Mouse (Mus musculus) midbrain, embryonic 11.5 days (tissue): ENCODE measurements around the gene Tesk1. TPM values are rescaled to one million over a fixed set of nuclear protein-coding genes. Genes with fewer than 3 reads are reported as not detected.

Experiments
- ATAC-seq: fragments of 200-750 bp; cut with Nextera tagmentation; 2 replicates; pipeline ENCODE4 v1.8.0; 2017; ENCODE audit warnings: moderate TSS enrichment, moderate library complexity; ENCODE audit not compliant: low FRiP score
- DNase-seq: peaks from one replicate; pipeline ENCODE4 v3.0.0; 2015; ENCODE audit warnings: low spot score; ENCODE audit errors: missing footprints
- H3K27ac ChIP-seq: fragments of 300-500 bp; sonication (generic); 2 replicates; pipeline ENCODE4 v1.5.1; 2014; ENCODE audit warnings: low read depth, low read length
- H3K27me3 ChIP-seq: fragments of 300-500 bp; sonication (generic); 2 replicates; pipeline ENCODE4 v1.6.1; 2014; ENCODE audit warnings: mild to moderate bottlenecking, low read length, moderate library complexity, mixed read lengths; ENCODE audit not compliant: control insufficient read depth, insufficient read depth
- H3K36me3 ChIP-seq: fragments of 300-500 bp; sonication (generic); 2 replicates; pipeline ENCODE4 v1.6.1; 2014; ENCODE audit warnings: mild to moderate bottlenecking, low read length, moderate library complexity, mixed read lengths; ENCODE audit not compliant: control insufficient read depth, insufficient read depth
- H3K4me1 ChIP-seq: fragments of 300-500 bp; sonication (generic); 2 replicates; pipeline ENCODE4 v1.6.1; 2014; ENCODE audit warnings: low read length; ENCODE audit not compliant: control insufficient read depth, insufficient read depth
- H3K4me2 ChIP-seq: fragments of 300-500 bp; sonication (generic); 2 replicates; pipeline ENCODE4 v1.6.1; 2014; ENCODE audit warnings: mild to moderate bottlenecking, moderate library complexity
- H3K4me3 ChIP-seq: fragments of 300-500 bp; sonication (generic); 2 replicates; pipeline ENCODE4 v1.5.1; 2014; ENCODE audit warnings: low read depth, low read length
- H3K9ac ChIP-seq: fragments of 300-500 bp; sonication (generic); 2 replicates; pipeline ENCODE4 v1.6.1; 2014; ENCODE audit warnings: low read length
- H3K9me3 ChIP-seq: fragments of 300-500 bp; sonication (generic); 2 replicates; pipeline ENCODE4 v1.6.1; 2016; ENCODE audit warnings: low read length; ENCODE audit not compliant: control insufficient read depth
- WGBS: fragments of 180-500 bp; shearing (Covaris S2); extraction: QIAGEN DNeasy Blood & Tissue Kit; methylation state at CpG from one replicate; pipeline ENCODE4 v1.1.7; 2014; 5-methylcytosine and 5-hydroxymethylcytosine counted together
- polyA plus RNA-seq: library from polyadenylated mRNA; unstranded; fragments of >200 nt; fragmentation: Nextera tagmentation; extraction: Ambion mirVana; gene quantifications from 2 replicates; pipeline ENCODE4 v1.2.1, GENCODE M21; 2014

Tesk1 gene
- polyA plus RNA-seq, 1 experiment from 2014 or later = 7.3 TPM

DNA sequence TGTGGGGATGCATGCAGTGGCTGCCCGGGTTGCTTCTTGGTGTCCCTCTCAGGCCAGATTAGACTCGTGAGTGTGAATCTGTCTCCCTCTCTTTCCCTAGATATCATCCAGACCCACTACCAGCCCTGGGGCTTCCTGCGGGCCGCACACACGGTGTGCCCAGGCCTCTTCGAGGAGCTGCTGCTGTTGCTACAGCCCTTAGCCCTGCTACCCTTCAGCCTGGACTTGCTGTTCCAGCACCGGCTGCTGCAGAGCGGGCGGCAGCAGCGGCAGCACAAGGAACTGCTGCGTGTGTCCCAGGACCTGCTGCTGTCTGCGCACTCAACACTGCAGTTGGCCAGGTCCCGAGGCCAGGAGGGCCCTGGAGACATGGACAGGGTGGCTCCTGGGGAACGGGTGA, 16.5 kb upstream of the Tesk1 start:
- Histone ChIP-seq H3K4me3 (no peak overlapping the region), H3K9ac (peak overlapping the region; percentile 39), H3K27me3 (peaks cover 45% of the 10 kb centered on the region), H3K4me2 (peak overlapping the region; percentile 19), H3K4me1 (peaks cover 13% of the 10 kb centered on the region), H3K9me3 (no peaks in the 10 kb centered on the region), H3K36me3 (peaks cover 4% of the 10 kb centered on the region; the same call in 1 of the 2 replicates), H3K27ac (no peak overlapping the region)
- ATAC-seq (no peak), DNase-seq (peak; percentile 83)
- 18% methylated on average over 14 of the region's 14 CpGs for WGBS

DNA sequence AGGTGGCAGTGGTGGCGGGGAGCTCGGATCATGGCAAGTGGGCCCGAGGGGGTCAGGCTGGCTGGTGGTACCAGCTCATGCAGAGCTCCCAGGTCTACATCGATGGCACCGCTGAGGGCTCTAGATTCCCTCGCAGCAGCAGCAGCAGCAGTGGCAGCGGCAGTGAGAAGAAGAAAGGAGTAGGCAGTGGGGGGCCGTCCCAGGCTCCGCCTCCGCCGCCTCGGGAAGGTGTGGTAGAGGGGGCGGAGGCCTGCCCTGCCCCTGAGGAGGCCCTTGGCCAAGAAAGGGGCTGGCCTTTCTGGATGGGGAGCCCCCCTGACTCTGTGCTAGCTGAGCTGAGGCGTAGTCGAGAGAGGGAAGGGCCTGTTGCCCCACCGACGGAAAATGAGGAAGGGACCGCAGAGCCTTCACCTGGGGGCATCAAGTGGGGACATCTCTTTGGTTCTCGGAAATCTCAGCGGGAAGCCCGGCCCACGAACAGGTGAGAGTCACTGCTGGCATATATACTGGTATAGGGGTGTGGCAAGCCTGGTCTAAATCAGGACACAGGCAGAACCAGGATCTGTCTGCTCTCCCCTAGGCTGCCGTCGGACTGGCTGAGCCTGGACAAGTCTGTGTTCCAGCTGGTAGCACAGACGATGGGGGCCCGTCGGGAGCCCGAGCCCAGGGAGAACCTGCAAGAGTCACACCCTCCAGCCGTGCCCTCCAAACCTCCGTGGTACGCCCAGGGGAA, 15.9 kb upstream of the Tesk1 start:
- DNase-seq (peak; percentile 91), ATAC-seq (0 out of 2 replicates have a peak, but pooled peaks have one; percentile 17)
- Histone ChIP-seq H3K27me3 (peaks cover 45% of the 10 kb centered on the region), H3K4me2 (peak overlapping the region; percentile 19), H3K36me3 (peaks cover 4% of the 10 kb centered on the region; the same call in 1 of the 2 replicates), H3K4me3 (no peak overlapping the region), H3K4me1 (peaks cover 13% of the 10 kb centered on the region), H3K9ac (peak overlapping the region; percentile 39), H3K27ac (no peak overlapping the region), H3K9me3 (no peaks in the 10 kb centered on the region)
- whole genome bisulfite sequencing = 19% methylated on average over 31 of the region's 31 CpGs

- Histone ChIP-seq H3K4me2 (no peak overlapping the region), H3K4me3 (no peak overlapping the region), H3K9ac (no peak overlapping the region), H3K27ac (no peak overlapping the region), H3K4me1 (peaks cover 13% of the 10 kb centered on the region), H3K27me3 (peaks cover 45% of the 10 kb centered on the region), H3K36me3 (peaks cover 4% of the 10 kb centered on the region; the same call in 1 of the 2 replicates), H3K9me3 (no peaks in the 10 kb centered on the region)
- peak; percentile 88 for DNase-seq
- WGBS = 47% methylated on average over 10 of the region's 10 CpGs
- no peak for ATAC-seq
Observed at GRCm38 (mm10) chr4:43426487-43426886, 15.3 kb upstream of the Tesk1 start.

GRCm38 (mm10) chr4:43427501-43428179, 14.1 kb upstream of the Tesk1 start:
- H3K36me3 ChIP-seq = peaks cover 4% of the 10 kb centered on the region; the same call in 1 of the 2 replicates
- WGBS = 19% methylated on average over 23 of the region's 23 CpGs
- no peaks in the 10 kb centered on the region for H3K9me3 ChIP-seq
- ATAC-seq = no peak
- DNase-seq = peak; percentile 88
- no peak overlapping the region for H3K9ac ChIP-seq
- H3K4me2 ChIP-seq = no peak overlapping the region
- H3K27me3 ChIP-seq = peaks cover 45% of the 10 kb centered on the region
- peaks cover 13% of the 10 kb centered on the region for H3K4me1 ChIP-seq
- H3K27ac ChIP-seq = no peak overlapping the region
- no peak overlapping the region for H3K4me3 ChIP-seq

GRCm38 (mm10) chr4:43428180-43428861, 13.4 kb upstream of the Tesk1 start:
- Histone ChIP-seq H3K9me3 (no peaks in the 10 kb centered on the region), H3K36me3 (peaks cover 4% of the 10 kb centered on the region; the same call in 1 of the 2 replicates), H3K27me3 (peaks cover 45% of the 10 kb centered on the region), H3K4me2 (no peak overlapping the region), H3K4me1 (peaks cover 13% of the 10 kb centered on the region), H3K4me3 (no peak overlapping the region), H3K27ac (no peak overlapping the region), H3K9ac (peak overlapping the region; percentile 13; the same call in 1 of the 2 replicates)
- peak; percentile 87 for DNase-seq
- ATAC-seq = 0 out of 2 replicates have a peak, but pooled peaks have one; percentile 13
- WGBS = 19% methylated on average over 16 of the region's 16 CpGs

DNA sequence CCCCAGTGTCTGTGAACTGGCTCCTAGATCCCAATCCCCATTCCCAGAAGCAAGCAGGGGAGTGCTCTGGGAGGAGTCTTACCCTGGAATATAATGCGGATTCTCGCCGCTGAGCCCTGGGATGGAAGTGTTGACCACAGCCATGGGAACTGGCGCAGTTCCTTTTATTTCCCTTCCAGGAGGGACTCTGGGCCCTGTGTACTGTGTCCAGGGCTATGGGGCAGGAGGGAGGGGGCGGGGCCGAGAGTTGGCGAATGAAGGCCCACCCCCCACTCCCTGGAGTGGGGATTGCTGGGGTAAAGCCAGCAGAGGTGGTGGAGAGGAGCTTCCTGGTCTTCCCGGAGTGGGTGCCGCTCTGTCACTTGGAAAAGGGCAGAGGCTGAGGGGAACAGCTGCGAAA, 12.8 kb upstream of the Tesk1 start, which contains the start of gene Fam166b:
Gene Fam166b, minus strand, starts transcription at position 189 of the 400 bp plus-strand sequence.
- WGBS = 9% methylated on average over 10 of the region's 10 CpGs
- ATAC-seq (0 out of 2 replicates have a peak, but pooled peaks have one; percentile 31), DNase-seq (peak; percentile 88)
- H3K9ac ChIP-seq = peak within 1 kb of the TSS; percentile 13; the same call in 1 of the 2 replicates
- H3K36me3 ChIP-seq = peaks cover 4% of the 10 kb centered on the region; the same call in 1 of the 2 replicates
- no peak within 1 kb of the TSS for H3K27ac ChIP-seq
- H3K4me2 ChIP-seq = no peak within 1 kb of the TSS
- peaks cover 13% of the 10 kb centered on the region for H3K4me1 ChIP-seq
- no peaks in the 10 kb centered on the region for H3K9me3 ChIP-seq
- no peak within 1 kb of the TSS for H3K4me3 ChIP-seq
- peaks cover 45% of the 10 kb centered on the region for H3K27me3 ChIP-seq

DNA sequence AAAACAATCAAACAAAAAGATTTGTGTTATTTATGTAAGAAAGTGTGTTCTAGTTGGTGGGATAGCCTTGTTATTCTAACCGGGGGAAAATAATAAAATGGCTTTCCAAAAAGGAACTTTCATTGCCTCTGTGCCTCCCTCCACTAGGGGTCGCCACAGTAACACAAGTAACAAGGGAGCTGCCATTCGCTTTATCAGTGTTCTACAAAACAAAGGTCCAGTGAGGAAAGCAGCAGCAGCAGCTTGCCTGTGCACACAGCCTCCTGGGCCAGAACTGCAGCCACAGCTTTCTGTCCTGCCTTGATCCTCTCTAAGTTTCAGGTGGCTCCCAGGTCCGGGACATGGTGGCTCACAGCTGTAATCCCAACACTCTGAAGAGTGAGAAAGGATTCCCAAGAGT, 10.0 kb upstream of the Tesk1 start:
- Histone ChIP-seq H3K36me3 (no peaks in the 10 kb centered on the region), H3K4me3 (no peak overlapping the region), H3K27me3 (peaks cover 21% of the 10 kb centered on the region), H3K4me1 (peaks cover 7% of the 10 kb centered on the region; the same call in 1 of the 2 replicates), H3K9me3 (no peaks in the 10 kb centered on the region), H3K27ac (peak overlapping the region; percentile 65), H3K4me2 (no peak overlapping the region), H3K9ac (peak overlapping the region; percentile 33; the same call in 1 of the 2 replicates)
- peak; percentile 96 for DNase-seq
- peak; percentile 60 for ATAC-seq
- WGBS = 13% methylated on average over 4 of the region's 4 CpGs

- Histone ChIP-seq H3K4me1 (peaks cover 4% of the 10 kb centered on the region; the same call in 1 of the 2 replicates), H3K9ac (no peak overlapping the region)
Observed at GRCm38 (mm10) chr4:43432832-43433231, 8.9 kb upstream of the Tesk1 start.

More at GRCm38 (mm10) chr4:43432832-43433231, 8.9 kb upstream of the Tesk1 start:
- H3K9me3 ChIP-seq = no peaks in the 10 kb centered on the region
- peak; percentile 77 for DNase-seq
- H3K27me3 ChIP-seq = peaks cover 9% of the 10 kb centered on the region
- no peak overlapping the region for H3K27ac ChIP-seq
- ATAC-seq = no peak
- no peak overlapping the region for H3K4me3 ChIP-seq
- 100% methylated on average over 1 of the region's 1 CpGs for WGBS
- no peak overlapping the region for H3K4me2 ChIP-seq
- no peaks in the 10 kb centered on the region for H3K36me3 ChIP-seq
